Comparison of ENCODE assay signal across 13 mouse cellular contexts in the genomic region with DNA sequence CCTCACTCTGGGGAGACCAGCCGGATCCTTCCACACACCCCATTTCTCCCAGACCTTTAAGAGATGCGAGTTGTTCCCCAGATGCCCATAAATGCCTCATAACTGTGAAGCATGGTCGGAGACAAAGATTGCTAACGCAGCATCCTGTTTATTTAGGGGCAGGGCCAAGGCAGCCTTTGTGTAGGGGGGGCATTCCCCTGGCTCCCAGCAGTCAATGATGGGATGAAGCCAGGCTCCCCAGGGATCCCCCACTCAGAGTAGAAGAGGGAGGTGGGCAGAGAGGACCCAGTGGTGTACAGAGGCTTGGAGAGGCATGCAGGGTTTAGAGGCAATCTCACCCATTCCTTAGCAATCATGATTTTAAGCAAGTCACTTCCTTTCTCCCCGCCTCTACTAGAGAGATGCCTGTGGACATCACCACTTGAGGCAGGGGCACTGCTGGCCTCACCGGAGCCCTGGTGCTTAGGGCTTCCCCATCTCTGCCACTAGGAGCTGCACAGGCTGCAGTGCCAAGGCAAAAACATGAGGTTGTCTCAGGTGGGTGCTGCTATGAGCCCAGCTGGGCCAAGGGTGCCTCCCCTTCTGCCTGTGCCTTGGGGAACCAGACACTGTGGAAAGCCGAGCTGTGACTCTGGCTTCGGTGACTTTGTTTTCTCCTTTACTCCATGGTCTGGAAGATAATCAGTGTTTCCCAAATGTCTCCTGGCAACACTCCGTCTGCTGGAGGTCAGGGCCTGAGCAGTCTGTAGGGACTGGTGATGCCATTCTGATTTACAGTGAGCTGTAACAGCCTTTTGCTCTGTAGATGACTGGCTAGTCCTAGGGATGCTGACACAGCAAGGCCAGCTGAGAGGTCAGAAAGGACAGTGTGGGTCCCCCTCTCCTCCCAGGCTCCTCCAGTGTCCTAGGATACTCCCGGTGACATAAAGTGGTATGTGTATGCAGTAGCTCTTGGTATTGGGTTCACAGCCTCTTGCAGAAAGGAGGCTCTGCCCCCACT.
DNase-seq lines count a peak whose midpoint lies in the region; ATAC-seq and TF ChIP-seq lines count a peak whose summit lies in the region.
"Had no signal": no experiment of that assay in that cellular context is flagged by ENCODE, and none has a peak within 500 bp of the region (broad histone marks: within the 10 kb centered on the region; RNA-seq: fewer than 3 reads in every experiment).

No protein-coding gene starts in this region.

- peak; percentile 32; the same call in 1 of the 2 replicates for TF ChIP-seq CTCF in forebrain, postnatal 0 days (IDR thresholded peaks at IDR 0.05; ENCODE audit: low read depth)

- H3K4me2 ChIP-seq in forebrain, postnatal 0 days (ENCODE audit: low read depth) = no peak overlapping the region
- H3K4me2 ChIP-seq in forebrain, embryonic 12.5 days = no peak overlapping the region
- H3K4me2 ChIP-seq in limb, embryonic 13.5 days (replicated peaks) = no peak overlapping the region
- no peak overlapping the region for H3K4me2 ChIP-seq in kidney, embryonic 14.5 days (replicated peaks; ENCODE audit: low read depth, low read length)
- H3K4me2 ChIP-seq in neural tube, embryonic 12.5 days (replicated peaks) = no peak overlapping the region
- H3K4me2 ChIP-seq: liver, embryonic 15.5 days had no signal

- DNase-seq in forebrain, postnatal 0 days = no peak
- no peak for DNase-seq in limb, embryonic 10.5 days (ENCODE audit: low spot score)
- DNase-seq in spleen, adult 12 weeks (ENCODE audit: low spot score) = no peak
- DNase-seq: right cerebral cortex, adult 18-20 months had no signal

- no peaks in the 10 kb centered on the region for H3K9me3 ChIP-seq in forebrain, postnatal 0 days (ENCODE audit: low read length)
- H3K9me3 ChIP-seq in forebrain, embryonic 12.5 days = no peaks in the 10 kb centered on the region
- no peaks in the 10 kb centered on the region for H3K9me3 ChIP-seq in limb, embryonic 13.5 days
- no peaks in the 10 kb centered on the region for H3K9me3 ChIP-seq in limb, embryonic 10.5 days (replicated peaks)
- no peaks in the 10 kb centered on the region for H3K9me3 ChIP-seq in kidney, embryonic 14.5 days (ENCODE audit: control insufficient read depth, low read length)
- H3K9me3 ChIP-seq in neural tube, embryonic 12.5 days = no peaks in the 10 kb centered on the region
- H3K9me3 ChIP-seq: G1E; liver, embryonic 15.5 days had no signal

- no peak overlapping the region for H3K27ac ChIP-seq in forebrain, postnatal 0 days (ENCODE audit: low read depth, low read length)
- no peak overlapping the region for H3K27ac ChIP-seq in forebrain, embryonic 12.5 days
- no peak overlapping the region for H3K27ac ChIP-seq in limb, embryonic 13.5 days
- H3K27ac ChIP-seq in limb, embryonic 10.5 days = no peak overlapping the region
- no peak overlapping the region for H3K27ac ChIP-seq in kidney, embryonic 14.5 days (ENCODE audit: low read depth, low read length)
- H3K27ac ChIP-seq in neural tube, embryonic 12.5 days = peak overlapping the region; percentile 21; the same call in 1 of the 2 replicates
- H3K27ac ChIP-seq: liver, embryonic 15.5 days had no signal

- 81% methylated on average over 10 of the region's 10 CpGs for WGBS in forebrain, postnatal 0 days
- WGBS in forebrain, embryonic 12.5 days = 81% methylated on average over 10 of the region's 10 CpGs
- 57% methylated on average over 10 of the region's 10 CpGs for WGBS in limb, embryonic 13.5 days
- WGBS in limb, embryonic 10.5 days = 83% methylated on average over 10 of the region's 10 CpGs
- WGBS in kidney, embryonic 14.5 days = 56% methylated on average over 10 of the region's 10 CpGs
- 55% methylated on average over 10 of the region's 10 CpGs for WGBS in neural tube, embryonic 12.5 days

- H3K4me3 ChIP-seq in forebrain, postnatal 0 days (ENCODE audit: low read depth, low read length) = no peak overlapping the region
- no peak overlapping the region for H3K4me3 ChIP-seq in forebrain, embryonic 12.5 days (replicated peaks)
- no peak overlapping the region for H3K4me3 ChIP-seq in limb, embryonic 13.5 days
- no peak overlapping the region for H3K4me3 ChIP-seq in limb, embryonic 10.5 days
- H3K4me3 ChIP-seq in kidney, embryonic 14.5 days (ENCODE audit: low read length) = no peak overlapping the region
- no peak overlapping the region for H3K4me3 ChIP-seq in neural tube, embryonic 12.5 days
- H3K4me3 ChIP-seq: liver, embryonic 15.5 days; myocyte had no signal

- no peaks in the 10 kb centered on the region for H3K27me3 ChIP-seq in forebrain, postnatal 0 days (ENCODE audit: insufficient read depth, low read length)
- H3K27me3 ChIP-seq in forebrain, embryonic 12.5 days = peaks cover 32% of the 10 kb centered on the region
- peaks cover 28% of the 10 kb centered on the region for H3K27me3 ChIP-seq in limb, embryonic 13.5 days
- H3K27me3 ChIP-seq in limb, embryonic 10.5 days (ENCODE audit: low read depth, poor library complexity, severe bottlenecking) = peaks cover 48% of the 10 kb centered on the region
- H3K27me3 ChIP-seq in kidney, embryonic 14.5 days (ENCODE audit: control insufficient read depth, insufficient read depth, low read length) = peaks cover 13% of the 10 kb centered on the region
- H3K27me3 ChIP-seq in neural tube, embryonic 12.5 days (replicated peaks) = peaks cover 18% of the 10 kb centered on the region

- ATAC-seq in forebrain, postnatal 0 days = no peak
- no peak for ATAC-seq in forebrain, embryonic 12.5 days (ENCODE audit: low FRiP score)
- no peak for ATAC-seq in limb, embryonic 13.5 days (ENCODE audit: low FRiP score, low read depth)
- ATAC-seq in kidney, embryonic 14.5 days (ENCODE audit: low FRiP score, low TSS enrichment) = peak; percentile 36; the same call in 1 of the 2 replicates
- no peak for ATAC-seq in neural tube, embryonic 12.5 days (ENCODE audit: low FRiP score, low read depth)
- ATAC-seq in erythroblast, adult 5-6 weeks (replicated peaks; ENCODE audit: low FRiP score, poor library complexity, severe bottlenecking) = no peak
- ATAC-seq: inflammation-experienced regulatory T-cells, adult 6 months had no signal

- no peaks in the 10 kb centered on the region for H3K4me1 ChIP-seq in forebrain, postnatal 0 days (ENCODE audit: insufficient read depth)
- H3K4me1 ChIP-seq in forebrain, embryonic 12.5 days = peaks cover 22% of the 10 kb centered on the region
- peaks cover 21% of the 10 kb centered on the region for H3K4me1 ChIP-seq in limb, embryonic 13.5 days
- peaks cover 23% of the 10 kb centered on the region for H3K4me1 ChIP-seq in limb, embryonic 10.5 days
- H3K4me1 ChIP-seq in kidney, embryonic 14.5 days (ENCODE audit: control insufficient read depth, insufficient read depth, low read length) = no peaks in the 10 kb centered on the region
- peaks cover 36% of the 10 kb centered on the region for H3K4me1 ChIP-seq in neural tube, embryonic 12.5 days

- H3K9ac ChIP-seq in forebrain, postnatal 0 days = no peak overlapping the region
- no peak overlapping the region; the same call in 1 of the 2 replicates for H3K9ac ChIP-seq in forebrain, embryonic 12.5 days
- H3K9ac ChIP-seq in limb, embryonic 13.5 days = peak overlapping the region; percentile 25; the same call in 1 of the 2 replicates
- no peak overlapping the region for H3K9ac ChIP-seq in kidney, embryonic 14.5 days (ENCODE audit: low read depth, low read length)
- H3K9ac ChIP-seq in neural tube, embryonic 12.5 days = peak overlapping the region; percentile 29; the same call in 1 of the 2 replicates
- H3K9ac ChIP-seq: liver, embryonic 15.5 days had no signal

- H3K36me3 ChIP-seq in forebrain, postnatal 0 days (ENCODE audit: insufficient read depth) = no peaks in the 10 kb centered on the region
- no peaks in the 10 kb centered on the region for H3K36me3 ChIP-seq in forebrain, embryonic 12.5 days (replicated peaks)
- H3K36me3 ChIP-seq in limb, embryonic 13.5 days = no peaks in the 10 kb centered on the region
- no peaks in the 10 kb centered on the region for H3K36me3 ChIP-seq in limb, embryonic 10.5 days
- H3K36me3 ChIP-seq in kidney, embryonic 14.5 days (ENCODE audit: control insufficient read depth, insufficient read depth, low read length) = no peaks in the 10 kb centered on the region
- no peaks in the 10 kb centered on the region for H3K36me3 ChIP-seq in neural tube, embryonic 12.5 days
- H3K36me3 ChIP-seq: G1E; liver, embryonic 15.5 days had no signal

Comparison
In these comparisons a context has a peak if more than half of its experiments do, and no peak if none do; other contexts are left out.
1. H3K9ac ChIP-seq: peak in limb, embryonic 13.5 days (single experiment) and neural tube, embryonic 12.5 days (single experiment); none in forebrain, postnatal 0 days (single experiment), forebrain, embryonic 12.5 days (single experiment) and kidney, embryonic 14.5 days (single experiment).